Mouse (Mus musculus): Measurements from ENCODE around the gene Exoc3.

The Exoc3 gene

DNA sequence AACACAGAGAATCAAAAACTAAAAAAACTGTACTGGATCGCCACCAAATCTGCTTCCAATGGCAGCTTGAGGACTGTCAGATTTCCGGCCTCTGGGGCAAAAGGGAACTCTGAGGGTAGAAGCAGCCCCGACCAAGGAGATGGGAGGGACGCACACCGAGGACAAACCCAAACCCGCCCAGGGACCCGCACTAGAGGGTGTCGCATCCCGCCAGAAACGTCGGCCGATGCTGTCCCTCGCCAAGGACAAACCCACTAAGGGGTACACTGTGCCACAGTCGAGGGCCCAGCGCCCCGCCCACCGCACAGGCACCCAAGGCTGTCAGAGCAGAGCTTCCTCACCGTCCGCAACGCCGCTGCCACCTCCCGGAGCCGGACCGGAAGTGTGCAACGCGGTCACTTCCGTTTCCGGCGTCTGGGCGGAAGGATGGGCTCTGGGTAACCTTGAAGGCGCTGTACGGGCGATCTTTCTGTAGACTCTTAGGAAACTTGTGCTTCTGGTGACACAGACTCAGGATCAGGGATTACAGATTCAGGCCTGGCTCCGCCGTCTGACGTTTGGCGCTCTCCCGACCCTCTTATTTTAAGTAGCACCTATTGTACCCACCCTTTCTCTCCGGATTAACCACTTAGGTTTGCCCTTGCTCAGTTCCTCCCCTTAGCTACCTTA, at the start of gene Exoc3:
TSS of gene Exoc3 (minus strand) at position 416 of the 669 bp plus-strand sequence.
- peak; percentile 85 to 91 for DNase-seq (ENCODE audit: low spot score in 2 of 2)

DNA sequence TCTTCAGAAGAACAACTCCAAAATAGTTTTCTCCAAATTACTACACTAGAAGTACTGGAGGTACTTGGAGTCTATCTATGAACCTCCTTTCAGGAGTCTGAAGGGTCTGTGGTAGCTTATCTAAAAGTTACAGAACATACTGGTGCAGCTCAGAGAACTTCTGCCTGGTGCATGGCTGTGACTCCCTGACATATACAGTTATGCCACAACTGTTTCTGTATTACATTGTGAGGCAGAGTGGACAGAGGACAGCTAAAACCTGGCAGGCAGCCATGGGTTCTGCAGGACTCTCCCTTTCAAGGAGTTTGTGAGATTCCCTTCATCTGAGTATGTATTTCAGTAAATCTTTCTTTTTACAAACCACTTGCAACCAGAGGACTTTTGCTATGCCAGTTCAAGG, 38.0 kb upstream of the Exoc3 start:
- no peak for DNase-seq (ENCODE audit: low spot score in 2 of 2)

DNA sequence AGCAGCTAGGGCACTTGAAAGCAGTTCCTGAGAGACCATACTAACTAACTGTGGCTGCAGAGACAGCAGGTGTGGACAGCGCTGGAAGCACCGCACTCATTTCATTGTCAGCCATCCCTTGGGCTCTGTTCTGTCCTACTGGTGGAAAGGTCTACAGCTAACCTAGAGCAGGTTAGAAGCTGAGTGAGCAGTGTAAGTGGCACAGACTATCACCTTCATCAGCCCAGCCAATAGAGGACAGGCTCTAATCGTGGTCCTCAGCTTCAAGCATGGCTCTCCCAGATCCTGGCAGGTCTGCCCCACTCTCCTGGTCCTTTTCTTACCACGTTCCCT, 37.3 kb upstream of the Exoc3 start:
- no peak for DNase-seq (ENCODE audit: low spot score in 2 of 2)

DNA sequence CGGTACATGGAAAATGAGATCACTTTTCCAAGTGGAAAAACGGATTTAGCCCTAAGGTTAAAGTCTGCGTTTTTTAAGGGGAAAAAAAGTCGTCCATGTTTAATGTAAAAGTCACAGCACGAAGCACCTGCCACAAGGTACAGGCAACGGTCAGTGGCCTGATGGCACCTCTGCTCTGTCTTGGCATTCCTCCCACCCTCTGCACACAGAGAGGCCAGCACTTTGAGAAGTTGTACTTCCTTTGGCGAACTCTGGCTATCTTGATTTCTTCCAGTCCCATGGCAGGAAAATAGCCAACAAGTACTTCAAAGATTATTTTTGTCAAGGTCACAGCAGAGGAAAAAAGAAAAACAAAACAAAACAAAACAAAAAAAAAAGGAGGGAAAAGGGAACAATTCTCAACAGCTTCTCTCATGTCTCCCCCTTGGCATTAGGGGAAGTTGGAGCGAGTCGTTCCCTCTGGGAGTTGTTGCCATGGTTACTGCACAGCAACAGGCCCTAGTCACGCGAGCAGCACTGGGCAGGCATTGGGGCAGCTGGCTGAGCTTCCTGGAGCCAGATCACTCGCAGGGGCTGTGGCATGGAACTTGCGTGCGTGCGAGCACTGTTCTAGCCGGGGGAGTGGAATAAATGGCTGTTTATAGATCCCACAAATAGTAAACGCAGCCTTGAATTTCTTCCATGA, 36.8 kb upstream of the Exoc3 start:
- peak; percentile 42 to 78 for DNase-seq (ENCODE audit: low spot score in 2 of 2)

DNA sequence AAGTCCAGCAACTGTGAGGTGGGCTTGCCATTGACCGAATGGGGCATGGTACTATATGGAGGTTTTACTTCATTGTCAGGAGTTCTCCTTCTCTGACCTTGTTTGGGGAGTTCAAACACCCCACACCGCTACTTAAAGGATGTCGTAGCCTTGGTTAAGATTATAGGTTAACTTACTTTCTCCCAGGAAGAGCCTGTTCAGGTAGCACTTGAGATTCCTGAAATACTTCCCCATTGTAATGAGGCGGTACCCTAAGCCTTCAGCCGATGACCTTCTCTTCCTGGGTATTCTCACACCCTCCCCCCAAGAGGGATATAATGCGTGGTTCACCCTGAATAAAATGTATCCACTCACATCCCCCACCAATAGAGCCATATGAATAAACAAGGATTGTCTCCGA, 29.0 kb upstream of the Exoc3 start:
- no peak for DNase-seq (ENCODE audit: low spot score in 2 of 2)

DNA sequence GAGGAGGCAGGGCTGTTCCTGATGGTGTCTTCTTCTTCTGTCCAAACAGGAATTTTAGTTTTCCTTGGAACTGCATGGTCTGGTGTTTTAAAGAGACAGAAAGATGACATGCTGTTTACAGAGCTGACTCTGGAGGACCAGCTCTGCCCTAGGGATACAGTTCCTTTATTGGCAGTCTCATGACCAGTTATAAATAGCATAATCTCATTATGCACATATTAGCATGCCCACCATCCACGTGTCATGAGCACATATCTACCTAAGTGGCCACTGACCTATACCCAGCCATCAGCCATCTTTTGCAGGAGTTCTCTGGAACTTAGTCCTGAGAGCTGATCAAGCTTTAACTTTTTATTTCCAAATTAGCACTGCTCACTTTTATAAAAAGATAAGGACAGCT, 12.1 kb upstream of the Exoc3 start:
- DNase-seq (ENCODE audit: low spot score in 2 of 2), result no peak

DNA sequence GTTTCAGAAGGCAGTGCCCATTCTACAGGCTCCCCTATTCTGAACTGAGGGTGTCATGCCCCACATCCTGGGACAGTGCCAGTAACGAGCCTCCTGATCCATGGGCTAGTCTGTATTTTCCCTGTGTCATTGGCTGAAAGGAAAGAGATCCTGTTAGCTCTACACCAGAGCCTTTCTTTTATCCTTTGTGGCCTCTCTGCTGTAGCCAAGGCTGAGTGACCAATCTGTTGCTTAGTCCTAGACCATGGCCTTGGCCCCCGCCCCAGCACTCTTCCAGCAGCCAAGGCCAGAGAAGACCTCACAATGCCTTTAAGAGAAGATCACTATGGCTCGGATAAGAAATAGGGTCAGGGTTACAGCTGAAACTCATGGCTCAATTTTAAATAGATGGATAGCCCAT, 9.9 kb upstream of the Exoc3 start:
- no peak for DNase-seq (ENCODE audit: low spot score in 2 of 2)

DNA sequence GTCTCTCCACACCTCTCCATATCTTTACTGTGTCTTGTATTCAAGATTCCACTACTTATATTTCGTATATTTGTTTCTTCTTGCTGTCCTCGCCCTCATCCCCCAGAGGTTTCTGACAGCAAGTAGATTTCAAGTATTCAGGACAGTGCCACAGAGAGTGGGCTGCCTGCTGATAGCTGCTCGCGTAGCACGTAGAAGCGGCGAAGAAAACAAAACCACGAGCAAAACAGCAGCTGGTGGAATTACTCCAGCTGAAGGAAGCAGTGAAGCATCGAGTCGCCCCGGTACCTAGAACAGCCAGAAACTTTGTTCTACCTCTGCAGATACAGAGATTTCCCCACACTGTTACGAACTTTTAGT, 434 bp upstream of the Exoc3 start:
- DNase-seq (ENCODE audit: low spot score in 2 of 2), result peak in 1 of 2 experiments; percentile 6

DNA sequence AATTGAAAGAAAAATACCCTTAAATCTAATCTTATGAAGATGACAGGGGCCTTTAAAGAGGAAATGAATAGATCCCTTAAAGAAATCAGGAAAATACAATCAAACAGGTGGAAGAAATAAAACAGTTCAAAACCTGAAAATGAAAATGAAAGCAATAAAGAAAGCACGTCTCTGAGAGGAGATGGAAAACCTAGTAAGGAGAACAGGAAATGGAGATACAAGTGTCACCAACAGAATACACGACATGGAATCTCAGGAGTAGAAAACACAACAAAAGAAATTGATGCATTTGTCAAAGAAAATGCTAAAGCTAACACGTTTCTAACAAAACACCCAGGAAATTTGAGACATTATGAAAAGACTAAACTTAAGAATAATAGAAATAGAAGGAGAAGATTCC, 12.1 kb downstream of the Exoc3 start:
- no peak for DNase-seq (ENCODE audit: low spot score in 2 of 2)

DNA sequence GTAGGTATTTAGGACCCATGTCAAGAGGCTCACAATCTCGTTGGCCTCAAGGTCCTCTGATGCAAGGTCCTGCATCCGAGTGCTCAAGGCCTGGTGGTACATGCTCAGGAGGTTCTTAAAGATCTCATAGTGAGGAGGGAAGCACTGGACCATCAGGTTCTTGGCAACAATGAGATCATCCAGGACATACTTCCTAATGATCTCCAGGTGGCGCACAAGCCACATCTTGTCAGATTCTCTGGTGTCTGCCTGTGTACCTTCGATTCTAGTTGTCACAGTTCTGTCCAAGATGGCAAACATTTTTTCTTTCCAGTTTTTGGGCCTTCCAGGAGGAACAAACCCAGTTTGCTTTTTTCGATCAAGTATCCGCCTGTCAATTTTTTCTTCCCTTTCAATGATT, 15.9 kb downstream of the Exoc3 start:
- DNase-seq (ENCODE audit: low spot score in 2 of 2), result no peak

DNA sequence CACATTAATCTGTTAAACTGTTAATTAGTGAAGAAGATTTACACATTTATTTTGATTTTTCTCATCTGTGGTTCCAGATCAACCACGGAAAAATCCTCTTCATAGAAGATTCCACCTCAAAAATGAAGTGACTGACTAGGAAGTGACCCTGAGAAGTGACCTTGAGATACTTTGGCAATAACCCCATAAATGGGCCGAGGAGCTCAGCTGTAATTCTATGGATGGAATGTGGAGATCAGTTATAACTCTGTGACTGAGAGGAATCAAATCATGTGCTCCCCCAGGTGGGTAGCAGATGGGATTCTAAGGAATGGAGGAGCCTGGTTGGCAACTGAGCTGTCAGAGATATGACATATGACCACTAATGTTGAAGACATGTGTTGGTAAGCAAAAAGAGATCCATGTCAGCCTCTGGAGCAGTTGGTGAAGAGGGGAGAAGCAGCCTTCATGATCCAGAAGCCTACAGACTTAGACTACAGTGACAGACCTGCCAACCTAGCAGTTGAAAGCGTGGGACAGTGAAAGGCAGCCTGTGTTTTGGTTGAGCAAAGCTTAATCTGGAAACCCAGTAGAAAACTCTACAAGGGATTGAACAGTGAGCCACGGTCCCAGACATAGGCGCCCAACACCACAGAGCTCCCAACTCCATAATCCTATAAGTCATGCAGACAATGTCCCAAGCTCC, 25.4 kb downstream of the Exoc3 start:
- DNase-seq (ENCODE audit: low spot score in 2 of 2), result no peak

DNA sequence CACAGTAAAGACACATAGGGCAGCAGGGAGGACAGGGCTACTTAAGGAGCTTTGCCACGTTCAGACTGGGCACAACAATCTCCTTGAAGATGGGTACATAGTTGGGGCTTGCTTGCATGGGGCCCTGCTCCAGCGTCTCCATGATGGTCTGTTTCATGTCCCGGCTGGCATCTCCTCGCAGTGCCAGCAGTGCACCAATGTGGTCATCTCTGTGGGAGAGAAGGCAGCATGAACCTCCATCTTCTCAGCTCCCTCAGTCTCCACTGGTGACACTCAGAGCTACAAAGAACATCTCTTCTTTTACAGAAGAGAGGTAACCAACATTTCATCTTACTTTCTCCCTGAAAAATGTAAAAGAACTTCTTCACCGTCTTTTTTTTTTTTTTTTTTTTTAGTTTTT, 36.5 kb downstream of the Exoc3 start:
- DNase-seq (ENCODE audit: low spot score in 2 of 2), result no peak

DNA sequence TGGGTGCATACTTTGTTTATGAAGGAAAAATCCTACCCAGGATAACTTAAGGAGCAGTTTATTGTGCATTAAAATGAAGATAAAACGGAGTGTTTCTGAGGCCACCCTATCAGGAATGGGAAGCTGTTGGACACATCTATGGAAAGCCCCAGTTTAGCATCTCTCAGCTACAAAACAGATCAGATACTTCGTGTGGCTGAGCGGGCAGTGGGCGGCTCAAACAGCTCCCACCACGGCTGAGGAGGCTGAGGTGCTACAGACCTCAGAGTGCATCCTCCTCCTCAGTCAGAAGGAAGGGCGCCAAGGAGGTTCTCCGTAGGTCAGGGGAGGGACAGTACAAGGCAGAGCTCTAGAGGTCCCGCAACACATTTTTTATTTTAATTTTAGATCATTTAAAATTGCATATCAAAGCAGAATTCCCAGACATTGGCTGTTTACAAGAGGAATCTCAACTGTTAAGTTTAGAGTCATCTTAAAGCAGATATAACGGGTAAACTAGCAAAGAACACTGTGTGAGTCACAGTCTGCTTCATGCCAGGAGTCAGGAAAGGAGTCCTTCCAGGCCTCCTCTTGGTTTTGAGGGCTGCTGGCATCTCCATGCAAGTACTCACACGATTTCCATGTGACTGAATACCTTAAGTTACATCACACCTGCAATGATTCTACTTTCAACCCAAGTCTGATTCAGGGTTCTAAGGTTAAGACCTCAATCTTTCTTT, 38.9 kb downstream of the Exoc3 start:
- DNase-seq (ENCODE audit: low spot score in 2 of 2), result no peak

DNA sequence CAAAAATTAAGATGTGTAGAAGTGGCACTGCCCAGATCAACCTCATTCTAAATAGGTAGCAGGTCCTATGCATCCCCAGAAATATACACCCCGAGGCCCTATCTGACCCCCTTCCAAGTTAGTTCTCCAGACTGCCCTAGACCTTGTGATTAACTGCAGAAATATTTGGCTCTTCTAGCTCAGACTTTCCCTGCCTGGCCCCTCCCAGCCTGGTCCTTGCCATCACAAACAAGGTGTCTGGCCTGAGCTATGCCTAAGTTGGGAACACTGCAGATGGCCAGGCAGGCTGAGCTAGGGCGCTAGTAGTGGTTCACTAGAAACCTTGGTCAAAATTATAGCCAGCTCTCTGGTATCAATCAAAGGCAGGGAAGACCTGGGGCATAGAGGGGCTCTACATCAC, 41.0 kb downstream of the Exoc3 start:
- peak in 1 of 2 experiments; percentile 17 for DNase-seq (ENCODE audit: low spot score in 2 of 2)

DNA sequence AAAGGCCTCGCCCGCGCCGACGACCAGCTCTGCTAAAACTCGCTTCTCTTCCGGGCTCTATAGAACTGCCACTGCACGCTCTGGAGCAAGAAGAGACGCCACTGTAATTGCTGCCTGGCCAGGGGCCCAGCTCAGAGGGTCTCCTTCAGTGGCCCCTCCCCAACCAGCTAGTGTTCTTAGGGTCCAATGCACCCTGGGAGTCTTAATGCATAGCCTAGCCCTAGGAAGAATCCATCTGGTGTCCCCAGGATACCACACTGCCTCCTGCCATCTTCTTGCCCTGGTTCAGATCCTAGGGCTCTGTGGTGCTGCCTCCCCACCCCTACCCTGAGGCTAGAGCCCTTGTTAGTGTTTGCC, 41.5 kb downstream of the Exoc3 start:
- peak in 1 of 2 experiments; percentile 5 for DNase-seq (ENCODE audit: low spot score in 2 of 2)

DNA sequence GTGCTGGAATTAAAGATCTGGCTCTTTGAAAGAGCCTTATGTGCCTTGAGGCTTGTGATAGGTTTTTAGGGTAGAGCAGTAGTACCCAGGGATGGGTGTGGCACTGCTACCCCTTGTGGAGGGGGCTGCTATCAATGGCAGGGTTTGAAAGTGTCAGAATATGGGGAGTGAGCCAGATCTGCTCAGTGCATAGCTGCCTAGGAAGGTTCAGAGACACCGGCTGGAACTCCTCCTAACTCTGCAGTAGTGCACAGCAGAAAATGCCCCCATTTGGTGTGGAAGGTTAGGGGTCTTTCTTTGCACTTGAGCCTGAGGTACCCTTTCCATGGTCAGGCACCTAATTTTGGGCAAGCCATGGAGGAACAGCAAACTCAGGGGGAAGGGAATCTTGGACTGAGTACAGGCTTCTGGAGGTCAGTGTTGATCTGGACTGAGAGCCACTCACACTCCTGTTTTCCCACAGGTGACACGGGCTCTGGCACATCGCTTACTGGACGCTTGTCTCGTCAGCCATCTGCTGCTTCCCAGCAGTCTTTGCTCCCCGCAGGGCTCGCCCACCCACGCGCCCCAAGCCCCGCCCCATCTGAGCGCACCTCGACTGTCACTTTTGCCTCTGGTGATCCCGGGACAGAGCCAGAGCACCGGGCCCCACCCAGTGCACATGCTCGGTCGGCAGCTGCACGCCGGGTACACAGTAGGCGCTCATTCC, 42.0 kb downstream of the Exoc3 start:
- peak; percentile 32 to 40 for DNase-seq (ENCODE audit: low spot score in 2 of 2)

DNA sequence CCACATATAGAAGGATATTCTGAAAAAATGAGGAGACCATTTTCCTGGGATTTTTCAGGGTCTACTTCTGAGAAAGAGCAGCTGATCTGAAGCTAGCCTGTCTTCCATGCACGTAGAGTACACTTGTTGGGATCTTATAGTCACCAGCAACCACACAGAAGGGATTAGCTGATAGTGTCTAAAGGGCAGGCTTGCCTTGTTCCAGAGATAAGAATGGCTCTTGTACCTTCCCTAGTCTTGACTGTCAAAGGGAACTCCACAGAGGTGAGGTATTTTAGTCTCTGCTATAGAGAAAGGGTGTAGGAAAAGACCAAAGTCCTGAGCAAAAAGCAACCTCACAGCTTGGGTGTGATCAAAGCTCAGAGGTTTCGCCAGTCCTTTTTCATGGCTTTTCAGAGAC, 61.2 kb downstream of the Exoc3 start:
- no peak for DNase-seq (ENCODE audit: low spot score in 2 of 2)

DNA sequence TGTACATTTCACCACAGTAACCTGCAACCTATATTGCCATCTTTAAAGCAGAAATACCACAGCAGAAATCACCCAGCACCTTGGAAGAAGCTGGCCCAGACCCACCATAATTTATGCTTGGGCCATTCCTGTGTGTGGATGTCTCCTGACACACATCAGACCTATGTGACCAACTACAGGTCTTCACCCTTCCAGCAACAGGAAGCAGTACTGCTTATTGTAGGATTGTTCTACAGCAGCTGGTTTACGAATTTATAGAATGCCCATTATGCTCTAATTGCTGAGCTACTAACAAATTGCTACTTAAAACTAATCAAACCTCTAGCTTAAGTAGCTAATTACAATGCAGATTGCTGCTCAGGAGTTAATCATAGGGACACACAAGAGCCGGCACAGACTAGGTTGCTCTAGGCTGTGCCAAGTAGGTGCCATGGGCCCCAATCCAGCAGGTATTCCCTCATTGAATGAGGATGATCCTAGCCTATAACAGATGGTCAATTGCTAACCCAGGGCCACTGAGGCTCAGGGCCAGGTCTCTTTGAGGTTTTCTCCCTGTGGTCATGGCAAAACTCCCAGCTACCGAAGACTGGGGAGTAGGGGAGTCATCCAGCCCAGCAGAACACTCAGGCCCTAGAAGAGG, 62.4 kb downstream of the Exoc3 start:
- no peak for DNase-seq (ENCODE audit: low spot score in 2 of 2)

DNA sequence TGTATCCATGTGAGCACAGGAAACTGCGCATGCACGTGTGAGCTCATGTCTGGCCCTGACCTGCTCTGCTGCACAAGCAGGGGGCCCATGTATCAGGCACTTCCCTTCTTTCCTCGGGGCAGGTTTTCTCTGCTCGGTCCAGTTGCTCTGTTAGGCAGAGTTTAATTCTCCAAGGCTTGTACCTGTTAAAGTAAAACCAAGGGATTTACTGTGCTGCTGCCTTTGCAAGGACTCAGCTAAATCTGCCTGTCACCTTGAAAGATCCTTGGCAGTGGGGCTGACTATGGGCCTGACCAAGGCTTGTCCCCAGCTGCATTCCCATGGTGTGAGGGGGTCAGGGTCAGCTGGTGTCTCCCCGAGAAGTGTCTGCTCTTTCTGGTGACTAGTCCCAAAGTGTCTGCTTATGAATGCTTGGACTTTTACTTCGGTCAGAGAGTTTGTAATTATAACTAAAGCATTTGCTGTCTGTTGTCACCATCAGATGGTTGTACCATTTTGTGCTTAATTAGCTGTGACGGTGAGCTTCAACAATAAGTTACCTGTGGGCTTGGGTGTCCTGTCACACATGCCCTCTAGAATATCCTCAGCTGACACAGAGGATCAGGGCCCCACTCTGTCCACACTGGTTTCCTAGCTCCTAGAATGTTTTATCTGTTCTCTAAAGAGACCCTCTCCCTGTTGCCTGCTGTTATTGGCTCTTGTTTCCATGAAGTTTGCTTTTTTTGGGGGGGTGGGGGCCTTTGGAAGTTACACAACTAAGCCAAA, 64.2 kb downstream of the Exoc3 start:
- DNase-seq (ENCODE audit: low spot score in 2 of 2), result no peak

DNA sequence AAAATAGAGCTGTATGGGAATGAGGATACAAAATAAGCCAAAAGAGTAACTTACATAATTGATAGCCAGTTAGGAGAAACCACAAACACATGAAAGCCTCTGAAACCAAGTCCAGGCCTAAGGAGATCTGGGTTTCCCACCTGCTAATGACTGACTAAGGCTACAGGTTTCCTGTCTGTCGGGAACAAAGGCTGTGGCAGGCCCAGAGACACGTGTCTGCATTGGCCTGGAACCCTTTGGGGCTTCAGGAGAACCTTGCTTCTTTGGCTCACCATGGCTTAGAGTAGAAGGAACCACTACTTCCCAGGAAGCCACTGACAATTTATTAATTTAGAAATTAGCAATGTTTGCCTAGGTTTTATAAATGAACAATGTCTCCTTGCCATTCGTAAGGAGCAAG, 65.2 kb downstream of the Exoc3 start:
- no peak for DNase-seq (ENCODE audit: low spot score in 2 of 2)

DNA sequence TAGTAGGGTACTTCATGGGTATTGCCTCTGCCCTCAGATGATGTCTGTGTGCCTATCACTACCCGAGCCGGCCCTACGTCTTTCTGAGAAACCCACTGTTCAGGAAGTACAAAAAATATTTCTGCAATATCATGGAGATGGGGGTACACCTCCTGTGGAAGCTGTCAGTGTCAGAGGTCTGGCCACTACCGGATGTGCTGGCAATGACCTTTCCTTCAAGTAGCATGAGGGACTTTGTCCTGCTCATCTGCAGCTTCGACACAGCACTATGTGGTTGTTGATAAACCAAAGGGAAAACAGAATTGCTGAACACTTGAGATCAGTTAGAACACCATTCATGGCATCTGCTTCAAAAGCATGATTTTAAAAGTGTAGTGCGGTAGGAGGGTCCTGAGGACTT, 67.7 kb downstream of the Exoc3 start:
- no peak for DNase-seq (ENCODE audit: low spot score in 2 of 2)

Measured in urinary bladder, postnatal 36 days (tissue).